Comparison of ENCODE assay signal across 8 mouse cellular contexts in genomic region chr8:57569400-57569795, GRCm38 (mm10). TPM values are rescaled to one million over a fixed set of nuclear protein-coding genes. Genes with fewer than 3 reads are reported as not detected.
DNase-seq lines count a peak whose midpoint lies in the region; ATAC-seq lines count a peak whose summit lies in the region.

No protein-coding gene starts in this region.

- DNase-seq in frontal cortex, postnatal 36 days (ENCODE audit: low spot score in 2 of 2) = peak; percentile 44 to 52
- no peak for DNase-seq in frontal cortex, postnatal 25 days (ENCODE audit: low spot score in 2 of 2)
- peak; percentile 56 for DNase-seq in ES-CJ7 (ENCODE audit: low read depth, low spot score)
- DNase-seq in embryonic facial prominence, embryonic 11.5 days (ENCODE audit: low spot score) = peak; percentile 23
- peak; percentile 23 to 70 for DNase-seq in left cerebral cortex, postnatal 25 days (ENCODE audit: low spot score in 2 of 2)
- DNase-seq in adrenal gland, postnatal 10 days = no peak
- DNase-seq in adrenal gland, postnatal 36 days = no peak
- no peak for DNase-seq in adrenal gland, postnatal 14 days

- H3K4me2 ChIP-seq in embryonic facial prominence, embryonic 11.5 days (ENCODE audit: low read depth, low read length) = no peak overlapping the region

- 0 out of 2 replicates have a peak, but pooled peaks have one; percentile 18 for ATAC-seq in embryonic facial prominence, embryonic 11.5 days (replicated peaks; ENCODE audit: insufficient number of reproducible peaks, low FRiP score, low TSS enrichment, low read depth)

- H3K27me3 ChIP-seq in embryonic facial prominence, embryonic 11.5 days (ENCODE audit: control insufficient read depth, insufficient read depth, low read length) = no peaks in the 10 kb centered on the region

- no peak overlapping the region for H3K27ac ChIP-seq in embryonic facial prominence, embryonic 11.5 days (replicated peaks; ENCODE audit: low read depth, low read length)

- H3K9ac ChIP-seq in embryonic facial prominence, embryonic 11.5 days (replicated peaks; ENCODE audit: low read length) = no peak overlapping the region

- no peaks in the 10 kb centered on the region for H3K4me1 ChIP-seq in embryonic facial prominence, embryonic 11.5 days (ENCODE audit: control insufficient read depth, insufficient read depth, low read length)

- no peaks in the 10 kb centered on the region for H3K36me3 ChIP-seq in embryonic facial prominence, embryonic 11.5 days (replicated peaks; ENCODE audit: control insufficient read depth, insufficient read depth, low read depth, low read length)

- WGBS in embryonic facial prominence, embryonic 11.5 days = 54% methylated on average over 11 of the region's 11 CpGs

- H3K9me3 ChIP-seq in embryonic facial prominence, embryonic 11.5 days (replicated peaks; ENCODE audit: control insufficient read depth, low read length) = no peaks in the 10 kb centered on the region

- no peak overlapping the region for H3K4me3 ChIP-seq in embryonic facial prominence, embryonic 11.5 days (ENCODE audit: low read depth, low read length)

- intact Hi-C loops in left cerebral cortex, postnatal 25 days (cut with DNase I) = no loop called here

RNA-seq across cellular contexts. Expression of gene Hmgb2, which starts 57.7 kb away (rescaled TPM):
- polyA plus RNA-seq in embryonic facial prominence, embryonic 11.5 days (2014; fragmentation: Nextera tagmentation; extraction: Ambion mirVana) = 509 and 581 TPM in 2 replicates
- total RNA-seq in left cerebral cortex, postnatal 25 days (2021) = 1 to 10 TPM; 2.4 to 5.5 TPM
- total RNA-seq in adrenal gland, postnatal 10 days (2021) = 10 to 100 TPM; 79.0 to 96.4 TPM
- 10 to 100 TPM; 15.0 to 24.7 TPM for total RNA-seq in adrenal gland, postnatal 36 days (2021)
- 56.5 and 57.5 TPM in 2 replicates for total RNA-seq in adrenal gland, postnatal 14 days (2021)

Comparison
In these comparisons a context has a peak if more than half of its experiments do, and no peak if none do; other contexts are left out.
1. DNase-seq: peak in frontal cortex, postnatal 36 days (2 of 2), ES-CJ7 (single experiment), embryonic facial prominence, embryonic 11.5 days (single experiment) and left cerebral cortex, postnatal 25 days (2 of 2); none in frontal cortex, postnatal 25 days (0 of 2), adrenal gland, postnatal 10 days (single experiment), adrenal gland, postnatal 36 days (0 of 2) and adrenal gland, postnatal 14 days (single experiment).